Mouse (Mus musculus): ENCODE data around the gene Pkmyt1. TPM values are rescaled to one million over a fixed set of nuclear protein-coding genes. Genes with fewer than 3 reads are reported as not detected.

Pkmyt1 gene
- total and polyA plus RNA-seq, 2 experiments from 2014 or later = 20.1 to 27.1 TPM

- H3K9ac ChIP-seq (replicated peaks; ENCODE audit: low read length) = no peak overlapping the region
- no peak overlapping the region for H3K4me3 ChIP-seq (ENCODE audit: low read length)
- H3K9me3 ChIP-seq (ENCODE audit: low read length) = no peaks in the 10 kb centered on the region
- ATAC-seq = no peak
- H3K27me3 ChIP-seq (ENCODE audit: insufficient read depth, low read length) = no peaks in the 10 kb centered on the region
- peak; percentile 59 for DNase-seq (ENCODE audit: low spot score)
- no peak overlapping the region for H3K4me2 ChIP-seq (ENCODE audit: low read depth, low read length)
- H3K36me3 ChIP-seq (ENCODE audit: insufficient read depth, low read length) = peaks cover 20% of the 10 kb centered on the region; the same call in 1 of the 2 replicates
- 40% methylated on average over 1 of the region's 1 CpGs for WGBS
- no peak for TF ChIP-seq CTCF (IDR thresholded peaks at IDR 0.05; ENCODE audit: low read depth)
- no peak overlapping the region for H3K27ac ChIP-seq
- H3K4me1 ChIP-seq (ENCODE audit: insufficient read depth, low read length) = peaks cover 18% of the 10 kb centered on the region
Observed at GRCm38 (mm10) chr17:23734341-23734740, 8.2 kb downstream of the Pkmyt1 start.

- Histone ChIP-seq H3K4me3 (ENCODE audit: low read length) (peak overlapping the region; percentile 82), H3K9ac (replicated peaks; ENCODE audit: low read length) (0 out of 2 replicates have a peak overlapping the region, but pooled peaks have one; percentile 77), H3K4me2 (ENCODE audit: low read depth, low read length) (peak overlapping the region; percentile 74), H3K27me3 (ENCODE audit: insufficient read depth, low read length) (peaks cover 17% of the 10 kb centered on the region), H3K9me3 (ENCODE audit: low read length) (no peaks in the 10 kb centered on the region), H3K4me1 (ENCODE audit: insufficient read depth, low read length) (peaks cover 27% of the 10 kb centered on the region), H3K36me3 (ENCODE audit: insufficient read depth, low read length) (peaks cover 20% of the 10 kb centered on the region; the same call in 1 of the 2 replicates), H3K27ac (0 out of 2 replicates have a peak overlapping the region, but pooled peaks have one; percentile 20)
- 64% methylated on average over 15 of the region's 15 CpGs for WGBS
- no peak for DNase-seq (ENCODE audit: low spot score)
- peak; percentile 40; the same call in 1 of the 2 replicates for TF ChIP-seq CTCF (IDR thresholded peaks at IDR 0.05; ENCODE audit: low read depth)
- ATAC-seq = no peak
Observed at GRCm38 (mm10) chr17:23737493-23738445, 11.6 kb downstream of the Pkmyt1 start.

- no peak for ATAC-seq
- peaks cover 20% of the 10 kb centered on the region; the same call in 1 of the 2 replicates for H3K36me3 ChIP-seq (ENCODE audit: insufficient read depth, low read length)
- no peak for DNase-seq (ENCODE audit: low spot score)
- peaks cover 28% of the 10 kb centered on the region for H3K27me3 ChIP-seq (ENCODE audit: insufficient read depth, low read length)
- H3K4me2 ChIP-seq (ENCODE audit: low read depth, low read length) = peak overlapping the region; percentile 74
- no peak for TF ChIP-seq CTCF (IDR thresholded peaks at IDR 0.05; ENCODE audit: low read depth)
- peaks cover 27% of the 10 kb centered on the region for H3K4me1 ChIP-seq (ENCODE audit: insufficient read depth, low read length)
- H3K9ac ChIP-seq (replicated peaks; ENCODE audit: low read length) = peak overlapping the region; percentile 77
- WGBS = 21% methylated on average over 2 of the region's 2 CpGs
- peak overlapping the region; percentile 82 for H3K4me3 ChIP-seq (ENCODE audit: low read length)
- peak overlapping the region; percentile 88 for H3K27ac ChIP-seq
- no peaks in the 10 kb centered on the region for H3K9me3 ChIP-seq (ENCODE audit: low read length)
Observed at GRCm38 (mm10) chr17:23738836-23739201, 12.7 kb downstream of the Pkmyt1 start.

- H3K4me3 ChIP-seq (ENCODE audit: low read length) = peak overlapping the region; percentile 82
- WGBS = 1% methylated on average over 48 of the region's 48 CpGs
- peak; percentile 73 for DNase-seq (ENCODE audit: low spot score)
Observed at GRCm38 (mm10) chr17:23739202-23740135, 13.3 kb downstream of the Pkmyt1 start.

GRCm38 (mm10) chr17:23740136-23740584 lies 14.0 kb downstream of the Pkmyt1 start:
- Histone ChIP-seq H3K4me1 (ENCODE audit: insufficient read depth, low read length) (peaks cover 34% of the 10 kb centered on the region), H3K4me3 (ENCODE audit: low read length) (peak overlapping the region; percentile 82), H3K27me3 (ENCODE audit: insufficient read depth, low read length) (peaks cover 40% of the 10 kb centered on the region), H3K4me2 (ENCODE audit: low read depth, low read length) (peak overlapping the region; percentile 74), H3K27ac (peak overlapping the region; percentile 88), H3K36me3 (ENCODE audit: insufficient read depth, low read length) (peaks cover 17% of the 10 kb centered on the region; the same call in 1 of the 2 replicates), H3K9me3 (ENCODE audit: low read length) (no peaks in the 10 kb centered on the region), H3K9ac (replicated peaks; ENCODE audit: low read length) (peak overlapping the region; percentile 77)
- peak; percentile 94 for DNase-seq (ENCODE audit: low spot score)
- TF ChIP-seq CTCF (IDR thresholded peaks at IDR 0.05; ENCODE audit: low read depth) = no peak
- under 1% methylated on average over 46 of the region's 46 CpGs for WGBS
- ATAC-seq = peak; percentile 83

More at GRCm38 (mm10) chr17:23739202-23740135, 13.3 kb downstream of the Pkmyt1 start:
- Histone ChIP-seq H3K27me3 (ENCODE audit: insufficient read depth, low read length) (peaks cover 33% of the 10 kb centered on the region), H3K9ac (replicated peaks; ENCODE audit: low read length) (peak overlapping the region; percentile 77), H3K36me3 (ENCODE audit: insufficient read depth, low read length) (peaks cover 20% of the 10 kb centered on the region; the same call in 1 of the 2 replicates), H3K4me1 (ENCODE audit: insufficient read depth, low read length) (peaks cover 27% of the 10 kb centered on the region), H3K4me2 (ENCODE audit: low read depth, low read length) (peak overlapping the region; percentile 74), H3K27ac (peak overlapping the region; percentile 88), H3K9me3 (ENCODE audit: low read length) (no peaks in the 10 kb centered on the region)
- no peak for TF ChIP-seq CTCF (IDR thresholded peaks at IDR 0.05; ENCODE audit: low read depth)
- ATAC-seq = peak; percentile 68

- peak within 1 kb of the TSS; percentile 77 for H3K9ac ChIP-seq (replicated peaks; ENCODE audit: low read length)
- peak within 1 kb of the TSS; percentile 82 for H3K4me3 ChIP-seq (ENCODE audit: low read length)
- H3K4me2 ChIP-seq (ENCODE audit: low read depth, low read length) = peak within 1 kb of the TSS; percentile 74
- peaks cover 13% of the 10 kb centered on the region; the same call in 1 of the 2 replicates for H3K36me3 ChIP-seq (ENCODE audit: insufficient read depth, low read length)
- H3K4me1 ChIP-seq (ENCODE audit: insufficient read depth, low read length) = peaks cover 36% of the 10 kb centered on the region
- H3K27ac ChIP-seq = peak within 1 kb of the TSS; percentile 88
- H3K27me3 ChIP-seq (ENCODE audit: insufficient read depth, low read length) = peaks cover 41% of the 10 kb centered on the region
- ATAC-seq = peak; percentile 21; the same call in 1 of the 2 replicates
- 7% methylated on average over 13 of the region's 13 CpGs for WGBS
- DNase-seq (ENCODE audit: low spot score) = no peak
- H3K9me3 ChIP-seq (ENCODE audit: low read length) = no peaks in the 10 kb centered on the region
- no peak for TF ChIP-seq CTCF (IDR thresholded peaks at IDR 0.05; ENCODE audit: low read depth)
Observed at GRCm38 (mm10) chr17:23740598-23741021, 14.5 kb downstream of the Pkmyt1 start, which contains the start of gene Paqr4. Gene Paqr4 (minus strand): TSS chr17:23740867.

Data from hindbrain, postnatal 0 days (tissue).